Mouse (Mus musculus) testis, adult 2 months (tissue): Measurements from ENCODE around the gene Vmn1r39. TPM values are rescaled to one million over a fixed set of nuclear protein-coding genes. Genes with fewer than 3 reads are reported as not detected.
"Not testable (repeated sequence)": the region's sequence is repeated elsewhere in the genome, so short reads cannot be mapped to it uniquely, and the experiment has no call there.

Experiments
- H3K27ac ChIP-seq: fragments of 200-500 bp; 2 replicates; pipeline ENCODE4 v1.5.1; 2012; ENCODE audit warnings: low read depth, low read length; ENCODE audit not compliant: control insufficient read depth, insufficient read depth
- H3K27me3 ChIP-seq: fragments of 200-500 bp; 2 replicates; pipeline ENCODE4 v1.6.1; 2012; ENCODE audit warnings: mild to moderate bottlenecking, low read length, moderate library complexity; ENCODE audit not compliant: control insufficient read depth, insufficient read depth
- H3K36me3 ChIP-seq: fragments of 200-500 bp; 2 replicates; pipeline ENCODE4 v1.6.1; 2012; ENCODE audit warnings: mild to moderate bottlenecking, low read length; ENCODE audit not compliant: control insufficient read depth, insufficient read depth
- H3K4me1 ChIP-seq: fragments of 200-500 bp; 2 replicates; pipeline ENCODE4 v1.6.1; 2012; ENCODE audit warnings: low read length; ENCODE audit not compliant: control insufficient read depth, insufficient read depth
- H3K4me3 ChIP-seq: fragments of 200-500 bp; 2 replicates; pipeline ENCODE4 v1.5.1; 2012; ENCODE audit warnings: low read depth, mild to moderate bottlenecking, low read length, moderate library complexity, mixed read lengths; ENCODE audit not compliant: control insufficient read depth
- CTCF ChIP-seq: fragments of 200-500 bp; IDR thresholded peaks from 2 replicates; pipeline ENCODE4 v1.5.1; 2012; ENCODE audit warnings: low read depth, mild to moderate bottlenecking, inconsistent platforms, low read length, moderate library complexity; ENCODE audit not compliant: control insufficient read depth, insufficient read depth, insufficient replicate concordance
- POLR2A ChIP-seq: fragments of 200-500 bp; IDR thresholded peaks from 2 replicates; pipeline ENCODE4 v1.6.1; 2012; ENCODE audit warnings: low read depth, mild to moderate bottlenecking, inconsistent platforms, low read length, moderate library complexity; ENCODE audit not compliant: control insufficient read depth
- polyA plus RNA-seq: library from polyadenylated mRNA; depleted of rRNA; stranded (reverse); fragments of >200 nt; gene quantifications from 2 replicates; pipeline ENCODE4 v1.2.3, GENCODE M21; 2012; rRNA removed

Gene Vmn1r39
- polyA plus RNA-seq, 1 experiment, result not detected

DNA sequence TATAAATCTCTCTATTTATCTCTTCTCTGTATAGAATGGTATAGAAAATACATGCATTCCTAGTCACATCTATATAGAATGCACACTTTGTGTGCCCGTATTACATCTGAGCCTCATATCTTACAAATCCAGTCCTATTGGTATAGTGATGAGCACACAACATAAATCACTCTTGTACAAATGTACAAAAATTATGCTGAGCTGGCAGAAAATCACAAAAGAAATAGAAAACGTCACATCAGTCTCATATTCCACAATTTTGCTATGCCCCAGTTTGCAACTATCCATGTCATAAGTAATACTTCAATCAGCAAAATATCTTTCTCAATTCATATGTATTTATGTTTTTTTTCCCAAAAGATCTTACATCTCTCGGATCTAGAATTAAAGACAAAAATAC, 4.7 kb downstream of the Vmn1r39 start:
- no peak for TF ChIP-seq CTCF
- no peak for TF ChIP-seq POLR2A
- Histone ChIP-seq H3K4me1 (no peaks in the 10 kb centered on the region), H3K4me3 (no peak overlapping the region)

DNA sequence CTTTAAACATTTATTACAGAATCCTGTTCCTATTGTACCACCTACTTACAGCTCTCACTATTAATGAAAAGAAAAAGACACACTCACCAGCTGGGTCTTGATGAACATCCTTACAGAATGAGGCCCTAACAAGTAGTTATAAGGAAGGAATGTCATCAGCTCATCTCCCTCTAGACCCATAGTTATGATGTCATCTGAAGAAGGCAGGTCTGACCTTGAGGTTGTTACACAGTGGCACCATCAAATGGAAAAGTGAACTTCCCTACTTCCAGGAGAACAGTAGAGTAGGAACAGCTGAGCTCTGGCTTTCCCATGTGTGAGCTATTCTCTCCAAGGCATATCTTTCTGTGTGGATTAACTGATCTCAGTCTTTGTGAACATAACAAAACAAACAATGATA, 27.9 kb downstream of the Vmn1r39 start, which contains the start of gene Vmn1r38:
Gene Vmn1r38 (minus strand): TSS at position 101 of the 400 bp plus-strand sequence.
- H3K27me3 ChIP-seq, H3K4me1 ChIP-seq, H3K4me3 ChIP-seq, H3K36me3 ChIP-seq, H3K27ac ChIP-seq: not testable (repeated sequence)

More for the DNA sequence above, 4.7 kb downstream of the Vmn1r39 start:
- H3K27ac ChIP-seq, result no peak overlapping the region
- no peaks in the 10 kb centered on the region for H3K36me3 ChIP-seq
- no peaks in the 10 kb centered on the region for H3K27me3 ChIP-seq

Other genes starting within 250 kb of the Vmn1r39 start
- not detected in 2 replicates for gene Vmn1r33, start 192.3 kb downstream of the Vmn1r39 start, polyA plus RNA-seq
- gene Vmn1r34, start 166.7 kb downstream of the Vmn1r39 start, polyA plus RNA-seq, result not detected in 2 replicates
- not detected in 2 replicates for gene Vmn1r35, start 124.7 kb downstream of the Vmn1r39 start, polyA plus RNA-seq
- not detected in 2 replicates for gene Vmn1r36, start 91.4 kb downstream of the Vmn1r39 start, polyA plus RNA-seq
- 0.12 TPM in 1 of 2 replicates, not detected in the other for gene Vmn1r37, start 81.2 kb downstream of the Vmn1r39 start, polyA plus RNA-seq
- not detected in 2 replicates for gene Vmn1r38, start 28.0 kb downstream of the Vmn1r39 start, polyA plus RNA-seq
- 12.2 and 13.6 TPM in 2 replicates for gene Gng12, start 85.8 kb upstream of the Vmn1r39 start, polyA plus RNA-seq
- 4.1 and 4.8 TPM in 2 replicates for gene Gadd45a, start 226.8 kb upstream of the Vmn1r39 start, polyA plus RNA-seq